Mouse (Mus musculus): ENCODE measurements around the gene Galm. TPM values are rescaled to one million over a fixed set of nuclear protein-coding genes. Genes with fewer than 3 reads are reported as not detected.
"Not testable (repeated sequence)": the region's sequence is repeated elsewhere in the genome, so short reads cannot be mapped to it uniquely, and the experiment has no call there.

Gene Galm
- polyA plus RNA-seq, 1 experiment from 2014 or later: 25.4 TPM

- no peak overlapping the region for H3K9ac ChIP-seq (ENCODE audit: low read depth, low read length)
- DNase-seq (ENCODE audit: low spot score): no peak
- 86% methylated on average over 2 of the region's 2 CpGs for WGBS
Observed at GRCm38 (mm10) chr17:80173708-80174107, 46.4 kb downstream of the Galm start.

GRCm38 (mm10) chr17:80174146-80174545, 46.9 kb downstream of the Galm start:
- no peak overlapping the region for H3K4me2 ChIP-seq (ENCODE audit: low read length)
- no peaks in the 10 kb centered on the region for H3K36me3 ChIP-seq (ENCODE audit: insufficient read depth, low read length)
- H3K9ac ChIP-seq (ENCODE audit: low read depth, low read length): no peak overlapping the region
- 70% methylated on average over 3 of the region's 3 CpGs for WGBS
- ATAC-seq (replicated peaks; ENCODE audit: low FRiP score, low read depth) (no peak), DNase-seq (ENCODE audit: low spot score) (no peak)
- no peak for TF ChIP-seq CTCF (IDR thresholded peaks at IDR 0.05; ENCODE audit: low read depth)
- no peaks in the 10 kb centered on the region for H3K27me3 ChIP-seq (ENCODE audit: insufficient read depth, low read length)
- H3K27ac ChIP-seq: no peak overlapping the region
- no peak overlapping the region for H3K4me3 ChIP-seq (replicated peaks; ENCODE audit: low read depth, low read length)
- 0 out of 2 replicates have a peak, but pooled peaks cover 6% of the 10 kb centered on the region for H3K4me1 ChIP-seq (replicated peaks; ENCODE audit: insufficient read depth, low read length)
- no peaks in the 10 kb centered on the region for H3K9me3 ChIP-seq (replicated peaks; ENCODE audit: low read length)

More at GRCm38 (mm10) chr17:80173708-80174107, 46.4 kb downstream of the Galm start:
- no peak for TF ChIP-seq CTCF (IDR thresholded peaks at IDR 0.05; ENCODE audit: low read depth)
- H3K27ac ChIP-seq: no peak overlapping the region
- H3K4me3 ChIP-seq (replicated peaks; ENCODE audit: low read depth, low read length): no peak overlapping the region
- no peak for ATAC-seq (replicated peaks; ENCODE audit: low FRiP score, low read depth)
- H3K27me3 ChIP-seq (ENCODE audit: insufficient read depth, low read length): no peaks in the 10 kb centered on the region
- no peaks in the 10 kb centered on the region for H3K36me3 ChIP-seq (ENCODE audit: insufficient read depth, low read length)
- H3K4me2 ChIP-seq (ENCODE audit: low read length): no peak overlapping the region
- H3K9me3 ChIP-seq (replicated peaks; ENCODE audit: low read length): no peaks in the 10 kb centered on the region
- H3K4me1 ChIP-seq (replicated peaks; ENCODE audit: insufficient read depth, low read length): peaks cover 9% of the 10 kb centered on the region; the same call in 1 of the 2 replicates

GRCm38 (mm10) chr17:80174699-80175385, 47.6 kb downstream of the Galm start:
- Histone ChIP-seq H3K36me3 (ENCODE audit: insufficient read depth, low read length) (no peaks in the 10 kb centered on the region), H3K4me3 (replicated peaks; ENCODE audit: low read depth, low read length) (no peak overlapping the region), H3K27ac (no peak overlapping the region), H3K27me3 (ENCODE audit: insufficient read depth, low read length) (no peaks in the 10 kb centered on the region), H3K9ac (ENCODE audit: low read depth, low read length) (no peak overlapping the region), H3K4me2 (ENCODE audit: low read length) (no peak overlapping the region), H3K4me1 (replicated peaks; ENCODE audit: insufficient read depth, low read length) (0 out of 2 replicates have a peak, but pooled peaks cover 6% of the 10 kb centered on the region), H3K9me3 (replicated peaks; ENCODE audit: low read length) (no peaks in the 10 kb centered on the region)
- TF ChIP-seq CTCF (IDR thresholded peaks at IDR 0.05; ENCODE audit: low read depth): no peak
- ATAC-seq (replicated peaks; ENCODE audit: low FRiP score, low read depth): 0 out of 2 replicates have a peak, but pooled peaks have one; percentile 10
- WGBS: 54% methylated on average over 19 of the region's 19 CpGs
- peak; percentile 11 for DNase-seq (ENCODE audit: low spot score)

- H3K4me3 ChIP-seq (replicated peaks; ENCODE audit: low read depth, low read length): no peak overlapping the region
- DNase-seq (ENCODE audit: low spot score): no peak
- no peak overlapping the region for H3K9ac ChIP-seq (ENCODE audit: low read depth, low read length)
- H3K4me1 ChIP-seq (replicated peaks; ENCODE audit: insufficient read depth, low read length): 0 out of 2 replicates have a peak, but pooled peaks cover 6% of the 10 kb centered on the region
- H3K36me3 ChIP-seq (ENCODE audit: insufficient read depth, low read length): no peaks in the 10 kb centered on the region
- H3K9me3 ChIP-seq (replicated peaks; ENCODE audit: low read length): no peaks in the 10 kb centered on the region
- no peak overlapping the region for H3K4me2 ChIP-seq (ENCODE audit: low read length)
- ATAC-seq (replicated peaks; ENCODE audit: low FRiP score, low read depth): no peak
- H3K27ac ChIP-seq: no peak overlapping the region
- no peak for TF ChIP-seq CTCF (IDR thresholded peaks at IDR 0.05; ENCODE audit: low read depth)
- no peaks in the 10 kb centered on the region for H3K27me3 ChIP-seq (ENCODE audit: insufficient read depth, low read length)
- 82% methylated on average over 4 of the region's 4 CpGs for WGBS
Observed at GRCm38 (mm10) chr17:80175386-80175739, 48.1 kb downstream of the Galm start.

- no peak for ATAC-seq (replicated peaks; ENCODE audit: low FRiP score, low read depth)
Observed at GRCm38 (mm10) chr17:80175966-80176365, 48.7 kb downstream of the Galm start.

GRCm38 (mm10) chr17:80178846-80179245, 51.6 kb downstream of the Galm start:
- H3K27me3 ChIP-seq (ENCODE audit: insufficient read depth, low read length); ATAC-seq (replicated peaks; ENCODE audit: low FRiP score, low read depth); H3K4me3 ChIP-seq (replicated peaks; ENCODE audit: low read depth, low read length); H3K9me3 ChIP-seq (replicated peaks; ENCODE audit: low read length); H3K4me2 ChIP-seq (ENCODE audit: low read length); H3K4me1 ChIP-seq (replicated peaks; ENCODE audit: insufficient read depth, low read length); H3K36me3 ChIP-seq (ENCODE audit: insufficient read depth, low read length); H3K9ac ChIP-seq (ENCODE audit: low read depth, low read length); H3K27ac ChIP-seq; DNase-seq (ENCODE audit: low spot score): not testable (repeated sequence)
- 97% methylated on average over 3 of the region's 3 CpGs for WGBS

More at GRCm38 (mm10) chr17:80175966-80176365, 48.7 kb downstream of the Galm start:
- no peak overlapping the region for H3K4me2 ChIP-seq (ENCODE audit: low read length)
- H3K4me3 ChIP-seq (replicated peaks; ENCODE audit: low read depth, low read length): no peak overlapping the region
- 0 out of 2 replicates have a peak, but pooled peaks cover 6% of the 10 kb centered on the region for H3K4me1 ChIP-seq (replicated peaks; ENCODE audit: insufficient read depth, low read length)
- H3K9me3 ChIP-seq (replicated peaks; ENCODE audit: low read length): no peaks in the 10 kb centered on the region
- H3K9ac ChIP-seq (ENCODE audit: low read depth, low read length): no peak overlapping the region
- no peak overlapping the region for H3K27ac ChIP-seq
- no peak for DNase-seq (ENCODE audit: low spot score)
- WGBS: 93% methylated on average over 3 of the region's 3 CpGs
- no peaks in the 10 kb centered on the region for H3K27me3 ChIP-seq (ENCODE audit: insufficient read depth, low read length)
- H3K36me3 ChIP-seq (ENCODE audit: insufficient read depth, low read length): no peaks in the 10 kb centered on the region
- TF ChIP-seq CTCF (IDR thresholded peaks at IDR 0.05; ENCODE audit: low read depth): no peak
